Mouse (Mus musculus) midbrain, embryonic 14.5 days (tissue): ENCODE measurements around the gene Cyb561d1. TPM values are rescaled to one million over a fixed set of nuclear protein-coding genes. Genes with fewer than 3 reads are reported as not detected.

Experiments
- polyA plus RNA-seq: library from polyadenylated mRNA; unstranded; fragments of >200 nt; fragmentation: Nextera tagmentation; extraction: Ambion mirVana; gene quantifications from 2 replicates; pipeline ENCODE4 v1.2.1, GENCODE M21; 2014

The Cyb561d1 gene
- polyA plus RNA-seq, 1 experiment from 2014 or later = 2.7 TPM

Other genes starting within 250 kb of the Cyb561d1 start
- gene Gstm3, start 231.9 kb downstream of the Cyb561d1 start, polyA plus RNA-seq = not detected in 2 replicates
- 1.4 and 6.2 TPM in 2 replicates for gene Gstm2, start 214.8 kb downstream of the Cyb561d1 start, polyA plus RNA-seq
- 58.9 and 87.2 TPM in 2 replicates for gene Gstm1, start 183.2 kb downstream of the Cyb561d1 start, polyA plus RNA-seq
- 16.0 and 17.5 TPM in 2 replicates for gene Gstm4, start 156.3 kb downstream of the Cyb561d1 start, polyA plus RNA-seq
- gene Ampd2, start 114.6 kb downstream of the Cyb561d1 start, polyA plus RNA-seq = 45.9 and 53.3 TPM in 2 replicates
- 0.13 and 0.30 TPM in 2 replicates for gene Gnat2, start 108.4 kb downstream of the Cyb561d1 start, polyA plus RNA-seq
- 107 and 150 TPM in 2 replicates for gene Gnai3, start 55.1 kb downstream of the Cyb561d1 start, polyA plus RNA-seq
- gene Gpr61, start 46.3 kb downstream of the Cyb561d1 start, polyA plus RNA-seq = 1.4 and 2.6 TPM in 2 replicates
- gene Amigo1, start 14.9 kb downstream of the Cyb561d1 start, polyA plus RNA-seq = 10.2 and 10.3 TPM in 2 replicates
- gene Atxn7l2, start 9.7 kb upstream of the Cyb561d1 start, polyA plus RNA-seq = 26.5 and 27.9 TPM in 2 replicates
- gene Sypl2, start 25.4 kb upstream of the Cyb561d1 start, polyA plus RNA-seq = 0.42 and 0.43 TPM in 2 replicates
- gene Psma5, start 55.7 kb upstream of the Cyb561d1 start, polyA plus RNA-seq = 249 and 256 TPM in 2 replicates
- gene Sort1, start 82.9 kb upstream of the Cyb561d1 start, polyA plus RNA-seq = 23.4 and 28.6 TPM in 2 replicates
- gene Mybphl, start 163.7 kb upstream of the Cyb561d1 start, polyA plus RNA-seq = not detected in 2 replicates
- 7.4 and 12.4 TPM in 2 replicates for gene Psrc1, start 182.6 kb upstream of the Cyb561d1 start, polyA plus RNA-seq
- gene Celsr2, start 214.3 kb upstream of the Cyb561d1 start, polyA plus RNA-seq = 49.5 and 59.4 TPM in 2 replicates
- gene Sars, start 244.0 kb upstream of the Cyb561d1 start, polyA plus RNA-seq = 205 and 217 TPM in 2 replicates